Mouse (Mus musculus) neural tube, embryonic 11.5 days (tissue): ENCODE data around the gene Ankrd40. TPM values are rescaled to one million over a fixed set of nuclear protein-coding genes. Genes with fewer than 3 reads are reported as not detected.

Experiments
- ATAC-seq: fragments of 200-750 bp; cut with Nextera tagmentation; 2 replicates; pipeline ENCODE4 v1.8.0; 2017; ENCODE audit warnings: moderate number of reproducible peaks, mild to moderate bottlenecking, moderate TSS enrichment, moderate library complexity; ENCODE audit not compliant: insufficient read depth, low FRiP score, low TSS enrichment
- DNase-seq: peaks from one replicate; pipeline ENCODE4 v3.0.0-alpha.2; 2015; ENCODE audit warnings: low spot score
- H3K27ac ChIP-seq: fragments of 300-500 bp; sonication (generic); 2 replicates; pipeline ENCODE4 v1.5.1; 2014; ENCODE audit warnings: low read depth, mild to moderate bottlenecking, low read length
- H3K27me3 ChIP-seq: fragments of 300-500 bp; sonication (generic); 2 replicates; pipeline ENCODE4 v1.6.1; 2014; ENCODE audit warnings: mild to moderate bottlenecking, low read length, mixed read lengths; ENCODE audit not compliant: control insufficient read depth, insufficient read depth
- H3K36me3 ChIP-seq: fragments of 300-500 bp; sonication (generic); 2 replicates; pipeline ENCODE4 v1.6.1; 2014; ENCODE audit warnings: mild to moderate bottlenecking, low read length, moderate library complexity, mixed read lengths; ENCODE audit not compliant: control insufficient read depth, insufficient read depth
- H3K4me1 ChIP-seq: fragments of 300-500 bp; sonication (generic); 2 replicates; pipeline ENCODE4 v1.6.1; 2014; ENCODE audit warnings: low read length, mixed read lengths; ENCODE audit not compliant: control insufficient read depth, insufficient read depth
- H3K4me2 ChIP-seq: fragments of 300-500 bp; sonication (generic); 2 replicates; pipeline ENCODE4 v1.6.1; 2014; ENCODE audit warnings: low read depth, mild to moderate bottlenecking, moderate library complexity
- H3K4me3 ChIP-seq: fragments of 300-500 bp; sonication (generic); 2 replicates; pipeline ENCODE4 v1.5.1; 2014; ENCODE audit warnings: low read depth, low read length
- H3K9ac ChIP-seq: fragments of 300-500 bp; sonication (generic); 2 replicates; pipeline ENCODE4 v1.6.1; 2014; ENCODE audit warnings: mild to moderate bottlenecking, low read length
- H3K9me3 ChIP-seq: fragments of 300-500 bp; sonication (generic); 2 replicates; pipeline ENCODE4 v1.6.1; 2016; ENCODE audit warnings: low read length; ENCODE audit not compliant: control insufficient read depth
- WGBS: fragments of 180-500 bp; shearing (Covaris S2); extraction: QIAGEN DNeasy Blood & Tissue Kit; methylation state at CpG from one replicate; pipeline ENCODE4 v1.1.7; 2014; 5-methylcytosine and 5-hydroxymethylcytosine counted together
- polyA plus RNA-seq: library from polyadenylated mRNA; unstranded; fragments of >200 nt; fragmentation: Nextera tagmentation; extraction: Ambion mirVana; gene quantifications from 2 replicates; pipeline ENCODE4 v1.2.1, GENCODE M21; 2014

Ankrd40 gene
- polyA plus RNA-seq, 1 experiment from 2014 or later, result 22.9 TPM

DNA sequence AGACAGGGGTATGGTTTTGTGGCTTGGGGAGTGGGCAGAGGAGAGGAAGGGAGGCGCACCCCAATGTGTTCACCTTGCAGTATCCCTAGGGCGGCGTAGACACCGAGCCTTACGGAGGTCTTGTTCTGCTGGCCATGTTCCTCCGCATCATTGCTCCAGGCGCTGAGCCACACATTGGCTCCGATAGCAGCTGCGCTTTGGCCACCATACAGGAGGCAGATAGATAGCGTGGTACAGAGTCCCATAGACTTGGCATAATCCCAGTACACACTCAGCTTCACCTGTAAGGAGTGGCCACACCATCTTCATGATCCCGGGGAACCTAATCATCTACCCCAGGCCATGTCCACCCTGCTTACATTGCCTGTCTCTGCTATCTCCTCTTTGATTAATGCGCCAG is 31.4 kb downstream of the Ankrd40 start:
- Histone ChIP-seq H3K27me3 (no peaks in the 10 kb centered on the region), H3K4me3 (no peak overlapping the region), H3K4me1 (no peaks in the 10 kb centered on the region), H3K4me2 (no peak overlapping the region), H3K9ac (no peak overlapping the region), H3K36me3 (no peaks in the 10 kb centered on the region), H3K27ac (no peak overlapping the region), H3K9me3 (no peaks in the 10 kb centered on the region)
- 92% methylated on average over 12 of the region's 12 CpGs for WGBS
- no peak for ATAC-seq
- peak; percentile 4 for DNase-seq

DNA sequence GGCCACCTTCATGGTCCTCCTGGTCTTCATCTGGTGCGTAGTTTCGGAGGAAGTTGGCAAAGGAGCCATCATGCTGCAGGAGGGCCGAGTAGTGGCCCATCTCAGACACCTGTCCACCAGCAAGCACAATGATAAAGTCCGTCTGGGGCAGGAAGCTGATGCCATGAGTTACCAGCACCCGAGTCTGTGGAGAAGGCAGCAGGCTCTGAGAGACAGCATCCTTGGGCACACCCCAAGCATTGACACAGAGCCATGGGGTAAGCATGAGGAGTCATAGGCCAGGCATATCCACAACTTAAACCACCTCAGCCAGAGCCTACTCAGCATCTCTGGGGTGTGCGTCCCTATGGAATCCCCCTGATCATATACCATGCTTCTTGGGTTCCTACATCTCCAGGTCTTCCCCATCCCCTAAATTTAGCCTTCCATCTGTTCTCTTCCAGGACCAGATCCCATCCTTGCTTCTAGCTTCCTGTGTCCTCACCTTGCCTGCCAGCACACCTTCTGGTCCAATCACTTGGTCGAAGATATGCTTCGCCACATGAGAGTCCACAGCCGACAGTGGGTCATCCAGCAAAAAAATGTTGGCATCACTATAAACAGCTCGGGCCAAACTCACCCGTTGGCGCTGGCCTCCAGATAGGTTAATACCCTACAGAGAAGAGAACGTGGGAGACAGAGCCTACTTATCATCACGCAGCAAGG is 33.5 kb downstream of the Ankrd40 start:
- no peaks in the 10 kb centered on the region for H3K4me1 ChIP-seq
- 91% methylated on average over 14 of the region's 14 CpGs for WGBS
- H3K27ac ChIP-seq, result no peak overlapping the region
- no peaks in the 10 kb centered on the region for H3K36me3 ChIP-seq
- no peak overlapping the region for H3K4me3 ChIP-seq
- H3K4me2 ChIP-seq, result no peak overlapping the region
- ATAC-seq (no peak), DNase-seq (no peak)
- no peak overlapping the region for H3K9ac ChIP-seq
- no peaks in the 10 kb centered on the region for H3K27me3 ChIP-seq
- no peaks in the 10 kb centered on the region for H3K9me3 ChIP-seq

DNA sequence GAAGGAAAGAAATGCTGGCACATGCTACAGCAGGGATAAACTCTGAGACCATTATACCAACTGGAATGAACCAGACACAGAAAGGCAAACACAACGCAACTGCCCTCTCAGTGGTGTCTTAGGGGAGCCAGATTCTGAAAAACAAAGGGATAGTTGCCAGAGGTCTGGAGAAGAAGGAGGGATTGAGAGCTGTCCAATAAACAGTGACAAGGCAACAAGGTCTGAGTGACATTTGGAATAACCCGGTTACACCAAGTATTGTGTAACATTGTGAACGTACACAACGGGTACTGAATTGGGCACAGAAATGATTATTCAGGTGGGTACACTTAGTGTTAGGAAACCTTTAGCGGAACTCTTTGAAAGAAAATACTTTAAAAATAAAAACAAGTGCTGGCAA is 34.3 kb downstream of the Ankrd40 start:
- Histone ChIP-seq H3K4me1 (no peaks in the 10 kb centered on the region), H3K4me2 (no peak overlapping the region), H3K9me3 (no peaks in the 10 kb centered on the region), H3K9ac (no peak overlapping the region), H3K4me3 (no peak overlapping the region), H3K27me3 (no peaks in the 10 kb centered on the region), H3K27ac (no peak overlapping the region), H3K36me3 (no peaks in the 10 kb centered on the region)
- DNase-seq (peak; percentile 2), ATAC-seq (no peak)
- 94% methylated on average over 5 of the region's 5 CpGs for WGBS

DNA sequence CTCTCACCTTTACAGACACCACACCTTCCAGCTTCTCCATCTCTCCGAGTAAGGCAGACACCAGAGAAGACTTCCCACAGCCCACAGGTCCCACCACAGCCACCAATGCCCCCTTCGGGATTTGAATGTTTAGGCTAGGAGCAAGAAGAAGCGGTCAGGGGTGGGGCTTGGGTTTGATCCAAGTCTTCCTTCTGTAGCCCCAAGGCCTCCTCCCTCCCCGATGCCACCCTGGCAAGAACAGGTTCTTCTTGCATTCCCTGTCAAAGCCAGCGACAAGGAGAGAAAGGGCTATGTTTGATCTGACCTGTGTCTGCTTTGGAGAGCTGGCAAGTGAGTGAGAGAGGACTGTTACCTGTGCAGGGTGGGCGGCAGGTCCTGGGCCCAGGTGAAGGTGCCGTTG is 35.9 kb downstream of the Ankrd40 start:
- H3K9me3 ChIP-seq, result no peaks in the 10 kb centered on the region
- no peaks in the 10 kb centered on the region for H3K36me3 ChIP-seq
- ATAC-seq, result no peak
- WGBS, result 91% methylated on average over 7 of the region's 7 CpGs
- H3K4me1 ChIP-seq, result no peaks in the 10 kb centered on the region
- no peak overlapping the region for H3K27ac ChIP-seq
- no peak for DNase-seq
- no peak overlapping the region for H3K4me3 ChIP-seq
- no peak overlapping the region for H3K4me2 ChIP-seq
- H3K9ac ChIP-seq, result no peak overlapping the region
- H3K27me3 ChIP-seq, result no peaks in the 10 kb centered on the region

DNA sequence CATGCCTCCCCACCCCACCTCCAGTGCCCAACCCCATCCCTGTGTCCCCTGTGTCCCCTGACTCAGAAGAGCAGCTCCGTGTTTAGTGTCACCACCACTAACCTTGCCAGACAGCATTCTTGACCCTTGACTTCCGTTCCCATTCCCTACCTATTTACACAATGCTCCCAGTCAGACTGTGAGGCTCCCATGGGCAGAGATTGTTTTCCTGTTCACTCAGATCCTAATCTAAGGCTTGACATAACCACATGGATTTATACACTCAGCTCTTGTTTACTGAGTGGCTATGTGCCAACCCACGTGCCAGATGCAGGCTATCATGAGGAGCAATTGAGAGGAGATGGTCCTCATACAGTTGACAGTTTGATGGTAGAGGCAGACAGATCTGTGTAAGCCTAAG is 37.5 kb downstream of the Ankrd40 start:
- Histone ChIP-seq H3K27ac (no peak overlapping the region), H3K9me3 (no peaks in the 10 kb centered on the region), H3K4me3 (no peak overlapping the region), H3K9ac (no peak overlapping the region), H3K4me2 (no peak overlapping the region), H3K27me3 (no peaks in the 10 kb centered on the region), H3K36me3 (no peaks in the 10 kb centered on the region), H3K4me1 (no peaks in the 10 kb centered on the region)
- no peak for ATAC-seq
- 70% methylated on average over 3 of the region's 3 CpGs for WGBS
- DNase-seq, result no peak

DNA sequence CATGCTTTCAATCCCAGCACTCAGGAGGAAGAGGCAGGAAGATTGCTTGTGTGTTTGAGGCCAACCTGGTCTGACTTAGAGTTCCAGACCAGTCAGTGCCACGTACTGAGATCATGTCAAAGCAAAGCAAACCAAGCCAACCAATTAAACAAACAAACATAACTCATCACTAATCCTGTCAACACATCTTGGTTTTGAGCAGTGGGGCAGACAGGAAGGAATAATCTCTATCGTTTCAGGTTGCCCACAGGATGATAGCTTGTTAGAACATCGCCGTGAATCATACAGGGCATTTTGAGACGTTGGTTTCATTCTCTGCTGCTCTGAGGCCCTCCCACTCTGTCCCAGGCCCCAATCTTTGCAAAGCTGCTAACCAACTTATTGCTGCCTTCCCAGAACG is 42.2 kb downstream of the Ankrd40 start:
- ATAC-seq (no peak), DNase-seq (no peak)
- no peaks in the 10 kb centered on the region; the same call in 1 of the 2 replicates for H3K27me3 ChIP-seq
- H3K4me2 ChIP-seq, result no peak overlapping the region
- H3K27ac ChIP-seq, result no peak overlapping the region
- no peak overlapping the region for H3K4me3 ChIP-seq
- 89% methylated on average over 6 of the region's 6 CpGs for WGBS
- no peak overlapping the region for H3K9ac ChIP-seq
- H3K9me3 ChIP-seq, result no peaks in the 10 kb centered on the region
- H3K36me3 ChIP-seq, result no peaks in the 10 kb centered on the region
- H3K4me1 ChIP-seq, result no peaks in the 10 kb centered on the region

DNA sequence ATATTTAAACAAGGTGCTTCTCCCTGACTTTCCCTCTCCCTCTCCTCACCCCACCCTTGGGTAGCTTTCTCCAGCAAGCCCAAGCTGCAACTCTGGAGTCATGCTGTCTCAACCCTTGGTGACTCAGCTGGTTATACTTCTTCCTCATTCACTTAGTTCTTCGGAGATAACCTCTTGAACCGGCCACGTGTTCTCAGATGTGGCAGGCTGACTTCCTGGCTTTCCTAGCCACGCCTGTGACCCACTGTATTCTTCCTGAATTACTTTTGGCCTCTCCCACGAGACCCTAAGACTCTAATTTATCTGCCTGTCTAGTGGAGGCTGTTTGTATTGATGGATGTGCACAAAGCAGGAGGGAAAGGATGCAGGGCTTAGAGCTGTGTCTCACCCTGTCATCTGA is 43.0 kb downstream of the Ankrd40 start:
- 32% methylated on average over 5 of the region's 5 CpGs for WGBS
- Histone ChIP-seq H3K4me1 (no peaks in the 10 kb centered on the region), H3K9ac (no peak overlapping the region), H3K9me3 (no peaks in the 10 kb centered on the region), H3K27me3 (no peaks in the 10 kb centered on the region; the same call in 1 of the 2 replicates), H3K27ac (no peak overlapping the region), H3K4me3 (no peak overlapping the region), H3K36me3 (no peaks in the 10 kb centered on the region), H3K4me2 (no peak overlapping the region)
- peak; percentile 10 for DNase-seq
- no peak for ATAC-seq

DNA sequence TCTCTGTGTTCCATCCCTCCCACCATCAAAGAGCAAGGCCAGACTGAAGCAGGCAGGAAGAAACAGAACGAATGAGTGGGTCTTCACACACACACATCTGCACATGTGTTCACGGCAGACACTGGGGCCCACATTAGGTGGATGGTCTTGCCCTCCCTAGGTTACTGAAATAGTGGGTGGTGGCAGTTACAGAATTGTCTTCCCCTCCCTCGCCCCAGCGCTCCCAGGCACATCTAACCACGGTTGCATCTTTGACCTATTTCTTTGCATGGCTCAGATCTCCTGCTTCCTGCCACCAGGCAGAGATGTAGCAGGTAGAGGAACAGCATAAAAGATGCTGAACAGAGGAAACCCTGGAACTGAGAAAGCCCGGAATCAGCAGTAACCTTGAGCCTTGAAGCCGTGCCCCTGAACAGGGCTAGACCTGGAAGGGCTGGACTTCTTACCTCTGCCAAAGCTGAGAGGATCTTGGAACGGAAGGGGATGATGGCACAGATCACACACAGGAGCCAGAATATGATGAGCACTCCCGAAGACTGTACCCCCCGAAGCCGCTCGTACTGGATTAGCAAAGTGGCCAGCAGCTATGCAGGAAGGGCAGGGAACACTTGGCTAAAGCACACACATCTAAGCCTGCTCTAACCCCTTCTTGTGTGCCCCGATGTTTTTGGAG is 46.6 kb downstream of the Ankrd40 start:
- no peak overlapping the region for H3K9ac ChIP-seq
- H3K27ac ChIP-seq, result no peak overlapping the region
- H3K36me3 ChIP-seq, result no peaks in the 10 kb centered on the region
- no peak overlapping the region for H3K4me2 ChIP-seq
- WGBS, result 87% methylated on average over 13 of the region's 13 CpGs
- H3K27me3 ChIP-seq, result no peaks in the 10 kb centered on the region; the same call in 1 of the 2 replicates
- ATAC-seq (no peak), DNase-seq (no peak)
- no peaks in the 10 kb centered on the region for H3K4me1 ChIP-seq
- no peak overlapping the region for H3K4me3 ChIP-seq
- H3K9me3 ChIP-seq, result no peaks in the 10 kb centered on the region

DNA sequence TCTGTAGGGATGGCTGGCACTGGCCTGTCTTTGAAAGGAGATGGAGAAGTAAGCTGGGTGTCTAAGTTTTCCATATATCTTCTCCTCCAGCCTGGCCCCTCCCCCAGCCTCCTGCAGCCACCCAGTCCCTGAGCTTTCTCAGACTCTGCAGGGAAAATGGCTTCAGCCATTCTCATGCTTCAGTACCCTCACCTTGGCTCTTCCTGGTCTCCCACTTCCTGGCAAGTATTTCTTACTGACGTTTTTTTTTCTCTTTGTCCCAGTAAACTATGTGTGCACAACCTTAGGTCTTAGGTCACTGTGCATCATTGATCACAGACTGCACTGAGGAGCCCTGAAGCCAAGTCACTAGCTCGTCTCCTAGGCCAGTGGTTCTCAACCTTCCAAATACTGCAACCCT is 51.3 kb downstream of the Ankrd40 start:
- no peaks in the 10 kb centered on the region for H3K27me3 ChIP-seq
- no peak overlapping the region for H3K4me3 ChIP-seq
- H3K9me3 ChIP-seq, result no peaks in the 10 kb centered on the region
- H3K4me1 ChIP-seq, result no peaks in the 10 kb centered on the region
- H3K9ac ChIP-seq, result no peak overlapping the region
- peak; percentile 9 for DNase-seq
- H3K4me2 ChIP-seq, result no peak overlapping the region
- no peak for ATAC-seq
- WGBS, result 20% methylated on average over 2 of the region's 2 CpGs
- no peaks in the 10 kb centered on the region for H3K36me3 ChIP-seq
- no peak overlapping the region for H3K27ac ChIP-seq
